Mouse (Mus musculus): ENCODE data around the gene Ptprd.

DNA sequence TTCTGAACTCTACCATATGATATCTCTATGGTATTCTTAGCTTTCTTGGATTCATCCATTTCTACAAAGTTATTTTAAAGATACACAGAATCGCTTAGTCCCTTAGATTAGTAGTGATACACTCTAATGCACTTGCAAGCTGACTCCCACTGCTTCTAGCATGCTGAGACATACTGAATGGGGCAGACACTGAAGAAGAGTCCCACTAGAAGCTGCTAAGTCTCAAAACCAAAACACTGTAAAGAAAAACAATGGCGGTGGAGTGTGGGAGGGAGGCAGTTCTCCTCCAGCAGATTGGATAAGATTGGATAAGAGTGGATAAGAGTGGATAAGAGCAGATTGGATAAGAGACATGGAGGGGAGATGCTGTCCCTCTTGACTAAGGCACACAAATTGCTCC lies 2207.6 kb downstream of the Ptprd start:
- TF ChIP-seq CTCF (IDR thresholded peaks at IDR 0.05; ENCODE audit: control insufficient read depth, insufficient read depth, insufficient read length) (no peak), FOSL1 (IDR thresholded peaks at IDR 0.05; ENCODE audit: insufficient read depth, low read length, poor library complexity, severe bottlenecking) (no peak), MYOD1 (IDR thresholded peaks at IDR 0.05; ENCODE audit: control insufficient read depth, insufficient read length, low read depth) (no peak), CEBPB (IDR thresholded peaks at IDR 0.05; ENCODE audit: low read depth) (no peak), USF1 (IDR thresholded peaks at IDR 0.05; ENCODE audit: low read depth) (no peak), MAX (IDR thresholded peaks at IDR 0.05) (no peak), MYOG (IDR thresholded peaks at IDR 0.05; ENCODE audit: control insufficient read depth, extremely low read depth, insufficient read length) (no peak)
